Mouse (Mus musculus) midbrain, embryonic 14.5 days (tissue): ENCODE measurements around the gene Pgf. TPM values are rescaled to one million over a fixed set of nuclear protein-coding genes. Genes with fewer than 3 reads are reported as not detected.

Experiments
- ATAC-seq: fragments of 200-750 bp; cut with Nextera tagmentation; 2 replicates; pipeline ENCODE4 v1.8.0; 2017; ENCODE audit warnings: moderate number of reproducible peaks, moderate library complexity; ENCODE audit not compliant: low FRiP score, low TSS enrichment
- DNase-seq: peaks from one replicate; pipeline ENCODE4 v3.0.0-alpha.2; 2015
- H3K27ac ChIP-seq: fragments of 300-500 bp; sonication (generic); replicated peaks from 2 replicates; pipeline ENCODE4 v1.5.1; 2014; ENCODE audit warnings: mild to moderate bottlenecking, low read depth, low read length, moderate library complexity
- H3K27me3 ChIP-seq: fragments of 300-500 bp; sonication (generic); 2 replicates; pipeline ENCODE4 v1.6.1; 2014; ENCODE audit warnings: low read length, control low read depth, mixed read lengths; ENCODE audit not compliant: control insufficient read depth, insufficient read depth
- H3K36me3 ChIP-seq: fragments of 300-500 bp; sonication (generic); 2 replicates; pipeline ENCODE4 v1.6.1; 2014; ENCODE audit warnings: low read length, control low read depth; ENCODE audit not compliant: control insufficient read depth, insufficient read depth
- H3K4me1 ChIP-seq: fragments of 300-500 bp; sonication (generic); 2 replicates; pipeline ENCODE4 v1.6.1; 2014; ENCODE audit warnings: mild to moderate bottlenecking, antibody characterized with exemption, low read length, control low read depth; ENCODE audit not compliant: control insufficient read depth, insufficient read depth
- H3K4me2 ChIP-seq: fragments of 300-500 bp; sonication (generic); 2 replicates; pipeline ENCODE4 v1.6.1; 2014; ENCODE audit warnings: mild to moderate bottlenecking, low read length, moderate library complexity
- H3K4me3 ChIP-seq: fragments of 300-500 bp; sonication (generic); replicated peaks from 2 replicates; pipeline ENCODE4 v1.5.1; 2014; ENCODE audit warnings: low read depth, low read length
- H3K9ac ChIP-seq: fragments of 300-500 bp; sonication (generic); replicated peaks from 2 replicates; pipeline ENCODE4 v1.6.1; 2014; ENCODE audit warnings: mild to moderate bottlenecking, low read length, moderate library complexity
- H3K9me3 ChIP-seq: fragments of 300-500 bp; sonication (generic); 2 replicates; pipeline ENCODE4 v1.6.1; 2016; ENCODE audit warnings: low read length, control low read depth, mixed read lengths; ENCODE audit not compliant: control insufficient read depth
- WGBS: fragments of 180-500 bp; shearing (Covaris S2); extraction: QIAGEN DNeasy Blood & Tissue Kit; methylation state at CpG from one replicate; pipeline ENCODE4 v1.1.7; 2014; 5-methylcytosine and 5-hydroxymethylcytosine counted together
- polyA plus RNA-seq: library from polyadenylated mRNA; unstranded; fragments of >200 nt; fragmentation: Nextera tagmentation; extraction: Ambion mirVana; gene quantifications from 2 replicates; pipeline ENCODE4 v1.2.1, GENCODE M21; 2014

The Pgf gene
- polyA plus RNA-seq, 1 experiment from 2014 or later: 6.0 TPM

DNA sequence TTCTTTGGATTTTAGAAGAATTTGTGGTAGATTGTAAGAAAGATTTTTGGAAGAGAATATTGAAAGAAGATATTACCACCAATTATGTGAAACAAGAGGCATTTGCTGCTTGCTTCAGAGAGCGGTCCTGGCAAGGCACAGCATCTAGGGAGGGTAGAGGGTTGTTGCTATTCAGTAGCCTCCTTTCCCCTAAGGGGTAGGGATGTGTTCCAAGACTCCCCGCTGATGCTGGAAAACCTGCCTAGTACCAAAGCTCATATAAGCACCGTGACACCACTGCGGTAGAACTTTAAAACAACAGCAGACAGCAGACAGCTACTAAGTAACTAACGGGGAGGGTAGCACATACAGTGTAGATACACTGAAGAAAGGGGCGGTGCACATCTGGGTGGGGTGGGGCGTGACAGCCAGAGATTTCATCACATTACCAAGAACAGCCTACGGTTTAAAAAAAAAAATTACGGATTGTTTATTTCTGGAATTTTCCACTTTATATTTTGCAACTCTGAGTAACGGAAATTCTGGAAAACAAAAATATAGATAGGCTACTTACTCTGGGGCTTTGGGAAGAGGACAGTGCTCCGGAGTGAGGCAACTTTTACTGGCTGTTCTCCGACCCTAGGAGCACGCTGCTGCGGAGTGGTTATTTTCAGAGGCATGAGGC, 19.7 kb downstream of the Pgf start:
- Histone ChIP-seq H3K4me2 (no peak overlapping the region), H3K27me3 (no peaks in the 10 kb centered on the region), H3K9ac (no peak overlapping the region), H3K4me1 (no peaks in the 10 kb centered on the region), H3K4me3 (no peak overlapping the region), H3K36me3 (no peaks in the 10 kb centered on the region), H3K27ac (no peak overlapping the region), H3K9me3 (no peaks in the 10 kb centered on the region)
- ATAC-seq (no peak), DNase-seq (no peak)
- 90% methylated on average over 14 of the region's 14 CpGs for WGBS

DNA sequence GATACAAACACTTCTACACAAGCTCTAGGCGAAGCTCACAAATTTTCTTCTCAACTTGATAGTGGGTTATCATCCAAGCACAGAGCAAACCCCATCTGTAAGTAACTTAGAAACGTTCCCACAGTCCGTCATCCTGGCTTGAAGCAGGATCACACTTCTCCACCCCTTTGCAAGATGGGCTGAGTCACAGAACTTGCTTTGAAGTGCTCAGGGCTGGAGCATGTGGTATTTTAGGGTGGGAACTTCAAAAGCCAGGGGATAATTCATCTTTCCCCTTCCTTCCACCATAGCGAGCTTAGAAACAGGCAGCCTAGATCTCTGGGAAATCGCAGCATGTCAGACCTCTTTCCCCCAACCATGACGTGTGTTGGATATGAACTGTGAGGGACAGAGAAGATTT, 21.3 kb downstream of the Pgf start:
- WGBS: 77% methylated on average over 6 of the region's 6 CpGs

DNA sequence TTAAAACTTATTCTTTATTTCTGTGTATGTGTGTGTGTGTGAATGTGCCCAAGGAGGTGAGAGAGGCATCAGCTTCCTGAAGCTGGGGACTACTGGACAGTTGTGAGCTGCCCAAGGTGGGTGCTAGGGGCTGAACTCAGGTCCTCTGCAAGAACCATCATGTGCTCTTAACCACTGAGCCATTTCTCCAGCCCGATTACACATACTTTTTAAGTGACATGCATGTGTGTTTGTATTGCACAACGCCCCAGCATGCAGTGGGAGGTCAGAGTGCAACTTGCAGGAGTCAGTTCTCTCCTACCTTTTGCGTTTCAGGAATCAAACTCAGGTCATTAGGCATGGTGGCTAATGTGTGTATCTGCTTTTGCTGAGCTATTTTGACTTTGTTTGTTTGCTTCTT, 24.6 kb downstream of the Pgf start:
- no peak overlapping the region for H3K9ac ChIP-seq
- no peaks in the 10 kb centered on the region for H3K27me3 ChIP-seq
- H3K27ac ChIP-seq: no peak overlapping the region
- peaks cover 5% of the 10 kb centered on the region for H3K4me1 ChIP-seq
- no peak for DNase-seq
- no peaks in the 10 kb centered on the region for H3K9me3 ChIP-seq
- no peak overlapping the region for H3K4me3 ChIP-seq
- no peak for ATAC-seq
- WGBS: 81% methylated on average over 3 of the region's 3 CpGs
- no peaks in the 10 kb centered on the region for H3K36me3 ChIP-seq
- no peak overlapping the region for H3K4me2 ChIP-seq

More for the DNA sequence above, 21.3 kb downstream of the Pgf start:
- DNase-seq (no peak), ATAC-seq (no peak)
- H3K4me3 ChIP-seq: no peak overlapping the region
- no peaks in the 10 kb centered on the region for H3K36me3 ChIP-seq
- no peak overlapping the region for H3K9ac ChIP-seq
- H3K4me2 ChIP-seq: no peak overlapping the region
- no peaks in the 10 kb centered on the region for H3K4me1 ChIP-seq
- no peaks in the 10 kb centered on the region for H3K27me3 ChIP-seq
- H3K9me3 ChIP-seq: no peaks in the 10 kb centered on the region
- no peak overlapping the region for H3K27ac ChIP-seq

DNA sequence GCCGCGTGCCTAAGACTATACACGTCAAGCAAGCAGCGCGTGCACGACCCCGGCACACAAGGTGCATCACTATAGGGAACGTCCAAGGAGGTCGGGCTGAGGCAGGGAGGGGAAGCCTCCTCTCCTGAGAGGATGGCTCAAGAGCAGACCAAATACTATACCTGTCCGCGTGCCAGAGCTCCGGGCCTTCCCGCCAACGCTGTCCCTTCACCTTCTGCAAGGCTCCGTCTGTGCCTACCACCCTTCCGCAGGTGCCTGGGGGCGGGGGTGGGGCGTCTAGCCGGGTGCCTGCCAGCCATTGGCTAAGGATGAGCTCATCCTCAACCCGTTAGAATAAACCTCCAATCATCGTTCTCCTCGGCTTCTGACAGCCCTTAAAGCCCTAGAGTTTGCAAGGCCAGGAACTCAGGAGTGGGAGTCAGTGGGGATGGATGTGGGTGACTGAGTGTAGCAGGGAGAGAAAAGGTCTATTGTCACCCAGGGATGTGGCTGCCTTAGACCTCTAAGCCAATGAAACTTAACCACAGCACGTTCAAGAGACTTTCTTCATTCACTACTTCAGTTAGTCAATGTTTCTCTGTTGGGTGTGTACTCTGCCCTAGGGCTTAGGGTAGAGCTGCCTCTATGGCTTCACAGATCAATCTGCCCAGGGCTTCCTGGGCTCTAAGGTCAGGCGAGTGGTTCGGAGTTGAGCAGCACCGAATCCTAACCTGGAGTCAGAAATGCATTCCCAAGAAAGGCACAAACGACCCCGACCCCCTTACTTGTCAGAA, 26.4 kb downstream of the Pgf start, which contains the start of gene Rps6kl1:
Gene Rps6kl1 (minus strand): TSS at position 263 of the 773 bp plus-strand sequence.
- Histone ChIP-seq H3K27me3 (no peaks in the 10 kb centered on the region), H3K4me2 (peak within 1 kb of the TSS; percentile 71), H3K4me3 (peak within 1 kb of the TSS; percentile 51), H3K9ac (peak within 1 kb of the TSS; percentile 59), H3K4me1 (peaks cover 5% of the 10 kb centered on the region), H3K9me3 (no peaks in the 10 kb centered on the region), H3K36me3 (peaks cover 5% of the 10 kb centered on the region; the same call in 1 of the 2 replicates), H3K27ac (peak within 1 kb of the TSS; percentile 46)
- WGBS: 16% methylated on average over 28 of the region's 28 CpGs
- peak; percentile 88 for DNase-seq
- ATAC-seq: peak; percentile 94

DNA sequence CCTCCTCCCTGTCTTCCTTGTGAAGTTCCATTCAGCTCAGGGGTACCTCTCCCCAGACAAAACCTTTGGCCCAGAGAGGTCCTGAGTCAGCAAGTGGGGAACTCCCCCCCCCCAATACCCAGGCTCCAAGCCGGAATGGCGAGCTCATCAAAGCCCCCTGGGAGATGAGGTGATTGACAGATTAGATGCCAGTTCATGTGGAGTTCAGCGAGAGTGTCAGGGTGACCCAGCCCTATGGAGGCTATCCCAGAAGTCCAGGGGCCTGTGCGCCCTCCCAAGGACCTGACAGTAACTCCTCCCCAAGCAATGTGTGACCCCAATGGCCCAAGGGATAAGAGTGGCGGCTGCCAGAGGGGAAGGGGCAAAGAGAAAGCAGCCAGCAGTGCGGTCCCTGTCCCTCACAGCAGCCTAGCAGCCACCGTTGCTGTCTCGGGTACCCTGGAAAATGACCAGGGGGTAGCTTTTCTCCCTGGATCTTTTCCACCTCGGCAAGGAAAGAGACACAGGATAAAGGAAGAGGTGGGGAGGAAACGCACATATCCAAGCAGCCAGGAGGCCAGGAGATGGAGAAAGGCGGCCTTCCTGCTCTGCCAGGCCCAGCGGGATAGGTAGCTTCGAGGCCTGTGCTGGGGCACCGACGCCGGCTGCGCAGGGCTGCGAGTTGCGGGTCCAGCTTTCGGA, 27.1 kb downstream of the Pgf start:
- no peaks in the 10 kb centered on the region for H3K9me3 ChIP-seq
- H3K4me3 ChIP-seq: peak overlapping the region; percentile 51
- peak; percentile 29 for DNase-seq
- 8% methylated on average over 20 of the region's 20 CpGs for WGBS
- H3K27ac ChIP-seq: peak overlapping the region; percentile 46
- H3K4me2 ChIP-seq: peak overlapping the region; percentile 71
- H3K4me1 ChIP-seq: peaks cover 5% of the 10 kb centered on the region
- no peaks in the 10 kb centered on the region for H3K27me3 ChIP-seq
- peak overlapping the region; percentile 59 for H3K9ac ChIP-seq
- H3K36me3 ChIP-seq: peaks cover 5% of the 10 kb centered on the region; the same call in 1 of the 2 replicates
- no peak for ATAC-seq

DNA sequence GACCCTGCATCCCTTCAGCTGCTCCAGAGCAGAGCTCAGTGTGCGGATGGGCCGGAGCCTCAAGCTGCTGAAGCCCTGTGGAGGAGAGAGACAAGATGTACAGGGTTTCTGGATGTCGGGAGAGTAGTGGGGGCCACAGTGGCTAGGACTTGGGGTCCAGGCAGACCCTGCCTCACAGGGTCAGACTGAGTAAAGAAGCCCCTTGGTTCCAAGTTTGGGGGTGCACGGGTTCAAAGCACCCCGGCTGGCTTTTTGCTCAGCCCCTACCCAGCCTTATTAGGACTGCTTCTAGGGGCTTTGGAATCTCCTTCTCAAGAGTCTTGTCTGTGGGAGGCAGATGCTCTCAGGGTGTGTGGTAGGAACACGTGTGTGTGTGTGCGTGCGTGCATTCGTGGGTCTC, 30.7 kb downstream of the Pgf start:
- WGBS: 81% methylated on average over 9 of the region's 9 CpGs
- H3K4me1 ChIP-seq: peaks cover 5% of the 10 kb centered on the region
- DNase-seq: no peak
- no peak for ATAC-seq
- H3K4me2 ChIP-seq: no peak overlapping the region
- no peaks in the 10 kb centered on the region for H3K27me3 ChIP-seq
- H3K9me3 ChIP-seq: no peaks in the 10 kb centered on the region
- peaks cover 11% of the 10 kb centered on the region; the same call in 1 of the 2 replicates for H3K36me3 ChIP-seq
- no peak overlapping the region for H3K27ac ChIP-seq
- no peak overlapping the region for H3K9ac ChIP-seq
- no peak overlapping the region for H3K4me3 ChIP-seq

DNA sequence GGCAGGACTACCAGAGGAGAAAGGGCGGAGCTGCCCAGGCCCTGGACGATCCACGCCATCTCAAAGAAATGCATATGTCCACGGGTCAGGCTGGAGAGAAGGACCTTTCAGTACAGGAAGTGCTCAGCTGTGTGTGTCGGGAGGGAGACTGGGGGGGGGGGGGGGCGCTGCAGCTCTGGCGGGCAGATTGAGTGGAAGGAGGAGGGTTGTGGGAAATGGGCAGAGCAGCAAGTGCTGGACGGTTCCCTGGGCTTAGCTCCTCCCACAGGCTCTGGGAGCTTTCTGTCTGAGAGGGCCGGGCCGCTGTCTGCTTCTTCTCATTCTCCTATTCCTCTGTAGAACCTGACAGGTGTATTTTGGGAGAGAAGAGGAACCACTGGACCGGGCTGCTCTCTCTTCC, 31.2 kb downstream of the Pgf start:
- WGBS: 28% methylated on average over 10 of the region's 11 CpGs
- H3K9me3 ChIP-seq: no peaks in the 10 kb centered on the region
- H3K4me2 ChIP-seq: no peak overlapping the region
- ATAC-seq (no peak), DNase-seq (no peak)
- H3K36me3 ChIP-seq: peaks cover 11% of the 10 kb centered on the region; the same call in 1 of the 2 replicates
- no peak overlapping the region for H3K4me3 ChIP-seq
- H3K27ac ChIP-seq: no peak overlapping the region
- no peak overlapping the region for H3K9ac ChIP-seq
- H3K4me1 ChIP-seq: peaks cover 5% of the 10 kb centered on the region
- H3K27me3 ChIP-seq: no peaks in the 10 kb centered on the region

DNA sequence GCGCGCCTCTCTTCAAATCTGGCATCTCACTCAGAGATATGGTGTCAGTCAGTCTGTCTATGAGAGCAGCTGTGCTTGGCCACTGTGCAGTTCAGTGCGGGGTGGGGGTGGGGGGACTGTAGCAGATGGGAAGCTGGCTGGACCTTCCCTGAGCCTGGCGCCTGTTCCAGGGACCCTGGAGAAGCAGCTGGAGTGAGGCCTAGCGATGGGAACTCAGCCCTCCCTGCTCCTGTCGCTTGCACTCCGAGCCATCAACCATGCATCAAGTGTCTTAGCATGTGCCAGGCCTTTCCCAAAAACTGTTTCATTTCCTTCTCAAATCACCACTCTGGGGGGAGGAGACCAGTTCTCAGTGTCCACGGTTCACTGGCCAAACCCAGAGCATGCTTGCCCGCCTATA, 32.0 kb downstream of the Pgf start:
- Histone ChIP-seq H3K9ac (no peak overlapping the region), H3K4me2 (no peak overlapping the region), H3K27ac (no peak overlapping the region), H3K36me3 (peaks cover 11% of the 10 kb centered on the region; the same call in 1 of the 2 replicates), H3K4me3 (no peak overlapping the region), H3K27me3 (no peaks in the 10 kb centered on the region), H3K9me3 (no peaks in the 10 kb centered on the region), H3K4me1 (peaks cover 5% of the 10 kb centered on the region)
- ATAC-seq: no peak
- 72% methylated on average over 9 of the region's 9 CpGs for WGBS
- DNase-seq: no peak
